Mouse (Mus musculus): ENCODE results near the gene Gpatch8.

The Gpatch8 gene

DNA sequence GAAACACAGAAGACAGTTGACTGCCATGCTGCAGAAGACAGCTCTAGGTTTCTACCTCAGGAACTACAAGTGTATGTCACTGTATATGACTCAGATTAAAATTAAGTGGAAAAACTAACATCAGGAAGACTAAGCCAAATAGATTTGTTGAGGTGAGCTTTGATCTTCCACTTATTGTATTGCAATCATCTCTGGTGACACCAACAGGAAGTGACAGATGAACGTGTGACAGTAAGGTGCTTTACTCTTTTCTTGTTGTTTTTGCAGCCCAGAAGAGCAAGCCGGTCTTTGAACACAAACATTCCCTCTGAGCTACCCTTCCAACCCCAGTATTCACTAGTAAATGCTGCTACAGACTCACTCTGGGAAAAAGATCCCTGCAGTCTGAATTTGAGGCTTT, 59.5 kb downstream of the Gpatch8 start:
- no peak for DNase-seq (ENCODE audit: low spot score in 2 of 2)

- DNase-seq (ENCODE audit: low spot score in 2 of 2): no peak
Observed at GRCm38 (mm10) chr11:102496206-102496605, 60.0 kb downstream of the Gpatch8 start.

GRCm38 (mm10) chr11:102495742-102496141, 60.5 kb downstream of the Gpatch8 start:
- no peak for DNase-seq (ENCODE audit: low spot score in 2 of 2)

DNA sequence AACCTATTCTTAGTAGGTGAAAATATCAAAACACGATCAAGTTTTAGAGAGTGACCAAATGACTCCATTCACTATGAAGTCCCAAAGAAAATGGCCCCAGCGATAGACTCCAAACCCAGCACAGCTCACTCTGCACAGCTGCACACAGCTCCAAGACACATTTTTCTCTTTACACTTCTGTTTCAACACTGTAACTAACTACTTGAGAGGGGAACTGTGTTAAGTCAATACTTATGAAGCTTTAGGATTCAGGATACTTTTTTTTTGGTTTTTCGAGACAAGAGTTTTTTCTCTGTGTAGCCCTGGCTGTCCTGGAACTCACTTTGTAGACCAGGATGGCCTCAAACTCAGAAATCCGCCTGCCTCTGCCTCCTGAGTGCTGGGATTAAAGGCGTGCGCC, 61.1 kb downstream of the Gpatch8 start:
- DNase-seq (ENCODE audit: low spot score in 2 of 2): no peak

GRCm38 (mm10) chr11:102494063-102494650, 62.0 kb downstream of the Gpatch8 start:
- no peak for DNase-seq (ENCODE audit: low spot score in 2 of 2)

DNA sequence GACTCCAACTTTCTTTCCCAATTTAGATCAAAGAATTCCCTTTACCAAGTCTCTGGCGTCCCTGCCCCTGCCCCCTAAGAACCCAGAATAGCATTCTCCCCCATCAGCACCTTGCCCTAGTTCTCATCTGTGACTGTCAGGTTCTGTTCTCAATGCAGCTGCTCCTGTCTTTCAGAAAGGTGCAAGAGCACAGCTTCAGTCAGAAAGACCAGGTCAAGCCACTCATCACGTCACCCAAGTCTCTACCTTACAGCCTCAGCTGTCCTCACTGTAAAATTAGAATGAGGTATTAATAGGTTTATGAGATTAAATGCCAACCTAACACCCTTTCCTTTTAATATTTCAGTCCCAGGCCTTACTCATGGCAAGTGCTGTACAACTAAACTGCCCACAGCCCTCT, 63.0 kb downstream of the Gpatch8 start:
- DNase-seq (ENCODE audit: low spot score in 2 of 2): no peak

DNA sequence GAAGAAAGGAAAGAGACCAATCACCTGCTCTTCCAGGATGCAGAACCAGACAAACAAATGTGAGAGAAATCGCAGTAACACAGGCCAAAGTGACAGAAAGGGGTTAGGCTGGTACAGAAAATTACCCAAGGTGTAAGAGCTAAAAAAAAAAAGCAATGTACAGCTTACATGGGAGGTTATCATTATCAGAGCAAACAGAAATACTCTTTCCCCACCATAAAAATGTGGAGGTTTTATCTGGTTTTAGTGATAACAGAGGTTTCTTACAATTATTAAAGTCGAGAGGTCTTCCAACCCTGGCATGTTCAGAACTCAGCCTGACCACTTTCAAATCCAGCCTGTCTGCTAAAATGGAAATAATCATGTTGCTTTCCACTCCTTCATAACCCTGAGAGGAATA, 68.3 kb downstream of the Gpatch8 start:
- no peak for DNase-seq (ENCODE audit: low spot score in 2 of 2)

DNA sequence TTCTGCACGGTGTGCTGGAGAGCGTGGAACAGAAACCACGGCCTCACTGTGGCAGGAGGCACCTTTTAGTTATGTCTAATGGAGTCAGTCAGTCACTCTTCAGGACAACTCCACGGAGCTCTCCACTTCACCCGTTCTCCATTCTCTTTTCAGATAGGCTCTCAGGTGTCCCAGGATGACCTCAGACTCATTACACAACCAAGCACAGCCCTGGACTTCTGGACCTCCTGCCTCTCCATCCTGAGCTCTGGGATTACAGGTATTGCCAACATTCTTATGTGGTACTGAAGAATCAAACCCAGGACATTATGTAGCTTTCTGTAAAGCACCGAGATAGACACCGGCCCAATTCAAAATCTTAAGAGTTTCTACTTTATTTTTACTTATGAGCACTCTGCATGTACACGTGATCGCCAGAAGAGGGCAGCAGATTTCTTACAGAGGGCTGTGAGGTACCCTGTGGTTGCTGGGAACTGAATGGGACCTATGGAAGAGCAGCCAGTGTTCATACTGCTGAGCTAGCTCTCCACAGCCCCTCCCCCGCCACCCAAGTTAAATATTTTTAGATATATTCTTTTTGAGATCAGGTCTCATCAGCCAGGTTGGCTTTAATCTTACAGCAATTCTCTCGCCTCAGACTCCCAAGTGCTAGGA, 69.3 kb downstream of the Gpatch8 start:
- no peak for DNase-seq (ENCODE audit: low spot score in 2 of 2)

GRCm38 (mm10) chr11:102481779-102482178, 74.4 kb downstream of the Gpatch8 start:
- DNase-seq (ENCODE audit: low spot score in 2 of 2): no peak

GRCm38 (mm10) chr11:102480897-102481296, 75.3 kb downstream of the Gpatch8 start:
- no peak for DNase-seq (ENCODE audit: low spot score in 2 of 2)

DNA sequence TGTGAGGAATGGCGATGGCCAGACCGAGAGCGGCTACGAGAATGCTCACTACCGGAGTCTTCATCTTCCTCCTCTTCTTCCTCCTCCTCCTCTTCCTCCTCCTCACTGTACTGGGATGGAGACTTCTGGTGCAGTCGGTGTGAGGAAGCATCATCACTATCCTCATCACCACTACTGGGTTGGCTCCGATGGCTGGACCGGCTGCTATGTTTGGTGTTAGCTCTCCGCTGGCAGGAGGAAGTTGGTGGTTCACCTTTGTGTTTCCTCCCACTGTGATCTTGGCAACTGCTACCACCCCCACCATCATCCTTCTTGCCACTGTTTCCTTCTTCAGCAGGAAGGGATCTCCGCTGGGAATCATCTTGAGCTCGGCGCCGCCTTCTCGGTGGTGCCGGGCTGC, 76.1 kb downstream of the Gpatch8 start:
- DNase-seq (ENCODE audit: low spot score in 2 of 2): no peak

GRCm38 (mm10) chr11:102479581-102479980, 76.6 kb downstream of the Gpatch8 start:
- DNase-seq (ENCODE audit: low spot score in 2 of 2): no peak

- no peak for DNase-seq (ENCODE audit: low spot score in 2 of 2)
Observed at GRCm38 (mm10) chr11:102478671-102479070, 77.5 kb downstream of the Gpatch8 start.

DNA sequence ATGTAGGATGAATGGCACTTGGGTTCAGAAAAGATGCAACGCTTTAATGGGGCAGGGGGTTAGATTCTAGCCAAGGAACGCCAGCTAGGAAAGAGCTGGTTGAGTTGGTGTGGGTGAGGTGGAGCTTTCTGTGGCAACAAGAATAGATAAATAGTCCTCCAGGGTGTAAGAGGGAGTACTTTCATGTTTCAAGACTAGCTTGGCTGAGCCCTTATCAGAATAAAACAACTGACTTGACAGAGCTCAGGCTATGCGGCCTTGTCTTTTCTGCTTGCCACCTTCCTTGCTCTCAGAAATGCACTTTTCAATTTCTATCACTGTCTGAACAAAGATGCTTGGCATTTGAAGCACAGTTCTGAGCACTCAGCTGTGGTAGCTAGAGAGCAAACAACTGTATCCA, 81.2 kb downstream of the Gpatch8 start:
- DNase-seq (ENCODE audit: low spot score in 2 of 2): no peak

DNA sequence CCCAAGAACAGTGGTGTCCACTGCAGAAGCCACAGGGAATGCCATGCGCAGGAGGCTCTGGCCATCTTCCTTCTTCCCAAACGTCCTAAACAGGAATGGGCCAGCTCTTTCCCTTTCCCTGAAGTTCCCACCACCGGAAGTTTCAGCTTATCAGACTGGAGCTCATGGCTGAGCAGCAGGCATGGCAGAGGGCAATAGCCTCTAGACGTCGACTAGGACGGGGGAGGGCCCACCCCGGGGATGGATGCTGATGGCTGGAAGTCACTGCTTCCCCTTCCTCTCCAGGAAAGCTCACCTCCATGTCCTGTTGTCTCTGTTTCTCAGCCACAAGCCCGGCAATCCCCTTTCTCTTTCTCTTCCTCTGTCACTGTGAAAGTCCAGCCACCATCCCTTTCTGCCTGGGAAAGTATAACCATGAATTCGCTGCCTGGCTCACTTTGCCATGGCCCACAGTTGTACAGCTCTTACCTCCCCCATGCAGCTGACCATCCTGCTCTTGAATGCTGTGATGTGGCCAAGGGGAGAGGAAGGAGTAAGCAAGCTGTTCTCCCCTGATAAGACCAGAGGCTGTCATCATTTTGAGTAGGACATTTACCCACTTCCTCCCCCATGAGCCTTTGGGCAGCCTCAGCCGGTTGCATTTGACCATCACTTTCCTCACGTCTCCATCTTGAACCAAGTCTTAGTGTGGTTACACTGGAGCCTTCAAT, 86.4 kb downstream of the Gpatch8 start, which contains the start of gene Itga2b:
Gene Itga2b (minus strand): TSS at position 475 of the 710 bp plus-strand sequence.
- DNase-seq (ENCODE audit: low spot score in 2 of 2): no peak

DNA sequence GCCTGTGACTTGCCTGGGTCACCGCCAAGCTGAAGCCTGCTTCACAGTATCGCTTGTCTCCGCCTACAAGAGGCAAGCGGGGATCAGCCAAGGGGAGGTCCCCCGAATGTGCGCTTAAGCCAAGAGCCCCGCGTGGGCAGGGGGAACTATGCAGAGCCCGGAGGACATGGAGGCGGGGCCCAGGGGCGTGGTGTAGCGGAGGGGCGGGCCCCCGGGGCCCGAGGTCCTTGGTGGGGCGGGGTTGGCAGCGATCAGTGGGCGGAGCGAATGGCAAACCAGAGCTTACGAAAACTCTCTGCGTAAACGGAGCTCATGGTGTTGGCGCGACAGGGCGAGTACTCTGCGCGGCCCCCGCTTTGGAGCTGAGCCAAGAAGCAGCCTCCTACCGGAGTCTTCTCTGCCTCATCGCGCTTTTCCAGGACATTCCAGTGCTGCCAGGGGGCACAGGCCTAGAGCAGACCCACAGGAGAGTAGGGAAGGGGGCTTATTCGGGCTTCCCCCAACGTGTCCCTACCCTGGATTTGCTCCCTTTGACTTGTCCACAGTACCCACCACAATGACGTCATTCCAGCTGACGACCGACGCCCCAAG, 89.1 kb downstream of the Gpatch8 start:
- DNase-seq (ENCODE audit: low spot score in 2 of 2): peak; percentile 77 to 86

DNA sequence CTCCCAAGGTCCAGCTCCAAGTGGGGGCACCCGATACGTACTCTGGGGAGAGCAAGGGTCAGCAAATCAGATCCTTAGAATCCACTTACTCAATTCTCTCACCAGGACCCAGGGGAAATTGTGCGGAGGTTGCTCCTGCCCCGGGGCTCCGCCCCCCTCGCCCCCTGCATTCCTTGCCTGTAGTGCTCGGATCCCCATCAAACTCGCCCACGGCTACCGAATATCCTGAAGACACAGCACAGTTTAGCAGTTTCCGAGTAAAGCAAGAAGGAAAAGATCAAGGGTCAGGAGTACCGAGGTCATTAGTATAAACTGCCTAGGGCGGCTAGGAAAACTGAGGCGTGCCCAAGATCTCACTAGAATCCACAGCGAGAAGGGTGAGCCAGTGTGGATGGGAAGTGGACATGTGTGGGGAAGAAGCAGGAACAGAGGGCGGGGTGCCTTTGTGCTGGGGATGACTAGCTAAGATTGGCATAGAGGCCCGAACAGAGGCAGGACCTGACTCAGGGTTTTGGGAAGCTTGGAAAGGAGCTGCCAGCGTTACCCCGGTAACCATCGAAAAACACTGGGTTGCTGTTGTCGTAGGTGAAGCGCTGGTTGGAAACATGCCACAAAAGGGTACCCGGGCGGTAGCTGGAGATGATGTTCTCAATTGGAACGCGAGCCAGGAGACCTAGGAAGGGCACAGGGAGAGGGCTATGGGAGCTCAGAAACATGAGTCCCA, 90.3 kb downstream of the Gpatch8 start:
- DNase-seq (ENCODE audit: low spot score in 2 of 2): peak in 1 of 2 experiments; percentile 54

DNA sequence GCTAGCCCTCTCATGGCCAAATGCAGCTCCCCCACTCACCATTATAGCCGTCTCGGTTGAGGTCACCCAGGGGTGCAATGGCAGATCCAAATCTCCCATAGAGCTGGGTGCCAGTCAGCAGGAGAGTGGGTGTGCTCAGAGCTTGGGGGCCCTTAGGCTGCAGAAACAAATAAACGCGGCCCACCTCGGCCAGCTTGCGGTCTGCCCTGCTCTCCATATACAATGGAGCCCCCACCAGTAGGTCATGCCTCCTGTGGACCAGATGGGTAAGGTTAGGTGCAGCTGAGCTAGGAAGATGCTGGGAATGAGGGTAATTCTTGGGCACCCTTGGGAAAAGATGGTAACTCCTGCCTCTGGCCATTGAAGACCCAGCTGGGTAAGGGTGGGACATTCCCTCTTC, 91.3 kb downstream of the Gpatch8 start:
- DNase-seq (ENCODE audit: low spot score in 2 of 2): no peak

GRCm38 (mm10) chr11:102461764-102462163, 94.4 kb downstream of the Gpatch8 start:
- DNase-seq (ENCODE audit: low spot score in 2 of 2): no peak

DNA sequence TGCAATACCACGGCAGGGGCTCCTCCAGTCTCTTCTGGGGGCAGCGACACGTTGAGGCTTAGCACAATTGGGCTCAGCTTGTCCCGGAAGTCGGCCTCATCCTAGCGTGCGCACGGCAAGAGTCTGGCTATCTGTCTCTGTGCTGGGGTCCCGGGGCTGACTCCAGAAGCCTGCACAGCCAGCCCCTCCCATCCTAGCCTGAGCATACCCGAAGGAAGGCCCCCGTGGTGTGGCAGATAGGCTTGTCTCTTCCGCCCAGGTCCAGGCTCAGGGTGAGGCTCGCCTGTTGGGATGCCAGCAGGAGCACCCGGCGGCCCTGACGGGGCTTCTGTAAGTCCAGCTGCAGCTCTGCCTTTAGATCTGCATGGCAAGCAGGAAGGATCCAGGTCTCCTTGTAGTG, 95.7 kb downstream of the Gpatch8 start:
- DNase-seq (ENCODE audit: low spot score in 2 of 2): no peak

DNA sequence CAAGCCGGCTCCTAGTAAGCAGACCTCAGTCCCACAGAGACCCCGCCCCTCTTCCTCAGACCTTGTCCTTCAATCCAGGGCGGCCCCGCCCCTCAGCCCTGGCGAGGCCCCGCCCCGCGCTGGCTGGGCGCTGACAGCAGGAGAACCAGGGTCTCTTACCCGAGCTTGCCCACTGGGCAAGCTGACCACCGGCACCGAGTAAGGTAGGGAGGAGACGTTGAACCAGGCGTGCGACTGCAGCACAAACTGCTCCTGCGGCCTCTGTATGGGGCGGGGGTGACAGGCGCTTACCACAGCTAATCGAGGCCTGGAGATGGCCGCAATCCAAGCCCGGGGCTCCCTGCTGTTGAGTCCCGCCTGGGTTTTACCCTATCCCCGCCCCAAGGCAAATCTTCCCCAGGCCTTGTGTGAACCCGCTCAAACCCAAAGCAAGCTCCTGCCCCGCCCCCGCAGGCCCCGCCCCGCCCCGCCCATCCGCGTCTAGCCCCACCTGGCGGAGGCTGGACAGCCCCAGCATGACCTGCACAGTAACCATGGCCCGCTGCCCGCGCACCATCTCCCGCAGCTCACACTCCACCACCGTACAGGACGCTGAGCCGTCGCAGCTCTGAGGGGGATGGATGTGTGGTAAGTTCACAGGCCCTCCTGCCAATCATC, 100.3 kb downstream of the Gpatch8 start:
- no peak for DNase-seq (ENCODE audit: low spot score in 2 of 2)

- no peak for DNase-seq (ENCODE audit: low spot score in 2 of 2)
Observed at GRCm38 (mm10) chr11:102453131-102453530, 103.1 kb downstream of the Gpatch8 start.

Data from frontal cortex, postnatal 25 days (tissue).